Mouse (Mus musculus) liver, adult 2 months (tissue): Measurements from ENCODE around the gene Taf1a.

Experiments
- CTCF ChIP-seq: fragments of 200-500 bp; IDR thresholded peaks from 2 replicates; pipeline ENCODE4 v1.5.1; 2011; ENCODE audit warnings: low read depth, low read length, control low read depth
- POLR2A ChIP-seq: fragments of 200-500 bp; IDR thresholded peaks from 2 replicates; pipeline ENCODE4 v1.6.1; 2011; ENCODE audit warnings: low read length, control low read depth; ENCODE audit not compliant: insufficient read depth; ENCODE audit errors: extremely low read depth

DNA sequence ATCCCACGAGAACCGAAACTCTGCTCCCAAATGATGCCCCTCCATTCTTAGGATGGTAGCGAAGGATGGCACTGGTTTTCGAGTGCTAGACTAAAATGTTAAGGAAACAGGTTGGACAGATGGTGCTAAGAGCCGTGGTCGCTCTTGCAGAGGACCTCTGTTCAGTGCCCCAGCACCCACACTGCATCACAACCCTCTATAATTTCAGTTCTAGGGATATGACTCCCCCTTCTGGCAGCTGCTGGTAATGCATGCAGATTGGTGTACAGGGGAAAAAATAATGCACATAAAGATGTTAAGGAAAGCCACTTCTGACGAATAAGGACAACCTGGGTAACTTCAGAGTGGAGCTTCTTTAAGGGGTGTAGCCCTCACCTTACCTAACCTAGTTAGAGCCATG is 35.3 kb downstream of the Taf1a start:
- TF ChIP-seq POLR2A (no peak), CTCF (no peak)
